Mouse (Mus musculus) c-Kit-negative CD71-positive TER-119-positive erythroid progenitor cells, embryonic 14.5 days (primary cell): Measurements from ENCODE around the gene Fancl.
"Not testable (repeated sequence)": the region's sequence is repeated elsewhere in the genome, so short reads cannot be mapped to it uniquely, and the experiment has no call there.

ENCODE experiments used
- DNase-seq: peaks from one replicate; pipeline ENCODE4 v3.0.0-alpha.2; 2013; ENCODE audit warnings: low read depth, low spot score

Fancl gene

GRCm38 (mm10) chr11:26385971-26386370, at the start of gene Fancl:
Gene Fancl, plus strand, starts transcription at chr11:26386135.
- DNase-seq = no peak

- no peak for DNase-seq
These were observed 49.1 kb upstream of the Fancl start for GRCm38 (mm10) chr11:26336848-26337247.

GRCm38 (mm10) chr11:26370176-26370575, 15.8 kb upstream of the Fancl start:
- not testable (repeated sequence) for DNase-seq

- not testable (repeated sequence) for DNase-seq
These were observed 14.0 kb upstream of the Fancl start for GRCm38 (mm10) chr11:26371980-26372379.

- DNase-seq = no peak
These were observed 11.8 kb upstream of the Fancl start for GRCm38 (mm10) chr11:26374132-26374531.

GRCm38 (mm10) chr11:26378074-26378473, 7.9 kb upstream of the Fancl start:
- DNase-seq = no peak

DNA sequence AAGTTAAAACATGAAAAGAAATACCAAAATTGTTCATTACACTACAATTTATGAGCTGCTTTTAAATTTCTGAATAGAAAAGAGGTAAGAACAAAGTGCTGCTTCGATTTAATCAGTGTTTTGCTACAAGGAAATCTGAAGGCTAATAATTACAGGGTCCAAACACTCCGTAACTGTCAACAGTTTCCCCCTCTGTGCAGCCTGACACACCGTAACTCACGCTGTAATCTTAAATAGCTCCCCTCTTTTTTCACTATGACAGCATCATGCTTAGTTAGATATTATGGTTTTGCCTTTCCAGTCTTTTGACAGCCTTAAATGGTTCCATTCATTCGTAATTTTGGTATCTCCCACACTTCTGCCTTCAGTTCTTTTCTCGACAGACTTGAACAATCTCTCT, 4.4 kb upstream of the Fancl start:
- no peak for DNase-seq

- DNase-seq = no peak
These were observed 743 bp downstream of the Fancl start for GRCm38 (mm10) chr11:26386678-26387077.

GRCm38 (mm10) chr11:26387087-26387611, 1.2 kb downstream of the Fancl start:
- DNase-seq = peak; percentile 95

- DNase-seq = no peak
These were observed 9.6 kb downstream of the Fancl start for GRCm38 (mm10) chr11:26395561-26395960.

DNA sequence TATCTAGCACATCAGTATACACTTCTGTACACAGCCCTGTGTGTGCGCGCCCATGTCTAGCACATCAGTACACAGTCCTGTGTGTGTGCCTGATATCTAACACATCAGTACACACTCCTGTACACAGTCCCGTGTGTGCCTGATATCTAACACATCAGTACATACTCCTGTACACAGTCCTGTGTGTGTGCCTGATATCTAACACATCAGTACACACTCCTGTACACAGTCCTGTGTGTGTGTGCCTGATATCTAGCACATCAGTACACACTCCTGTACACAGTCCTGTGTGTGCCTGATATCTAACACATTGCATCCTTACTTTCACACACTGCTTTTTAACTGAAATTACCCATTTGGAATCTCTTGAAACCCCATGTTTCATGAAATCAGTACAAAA, 27.0 kb downstream of the Fancl start:
- no peak for DNase-seq

- no peak for DNase-seq
These were observed 35.5 kb downstream of the Fancl start for GRCm38 (mm10) chr11:26421472-26421871.

GRCm38 (mm10) chr11:26434229-26434628, 48.3 kb downstream of the Fancl start:
- DNase-seq = no peak

DNA sequence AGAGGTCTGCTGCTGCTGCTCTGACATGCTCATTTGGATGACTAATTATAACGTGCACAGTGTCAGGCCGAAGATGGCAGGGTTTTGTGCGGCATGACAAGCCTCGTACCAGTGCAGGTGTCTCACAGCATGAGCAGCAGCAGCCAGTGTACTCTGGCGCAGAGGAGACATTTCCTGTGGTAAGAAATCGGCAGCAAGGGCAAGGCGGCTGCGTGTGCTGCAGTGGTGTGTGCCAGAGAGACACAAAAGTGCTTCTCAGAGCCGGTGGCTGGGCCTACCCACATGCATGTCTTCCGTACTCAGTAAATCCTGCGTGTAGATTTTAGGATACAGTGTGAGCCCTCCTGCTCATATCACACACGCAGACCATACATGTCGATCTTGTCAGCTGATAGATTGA, 51.9 kb downstream of the Fancl start:
- DNase-seq = no peak

- DNase-seq = no peak
These were observed 55.2 kb downstream of the Fancl start for GRCm38 (mm10) chr11:26441121-26441520.

- DNase-seq = no peak
These were observed 58.4 kb downstream of the Fancl start for GRCm38 (mm10) chr11:26444374-26444773.

GRCm38 (mm10) chr11:26449789-26450188, 63.9 kb downstream of the Fancl start:
- DNase-seq = no peak

DNA sequence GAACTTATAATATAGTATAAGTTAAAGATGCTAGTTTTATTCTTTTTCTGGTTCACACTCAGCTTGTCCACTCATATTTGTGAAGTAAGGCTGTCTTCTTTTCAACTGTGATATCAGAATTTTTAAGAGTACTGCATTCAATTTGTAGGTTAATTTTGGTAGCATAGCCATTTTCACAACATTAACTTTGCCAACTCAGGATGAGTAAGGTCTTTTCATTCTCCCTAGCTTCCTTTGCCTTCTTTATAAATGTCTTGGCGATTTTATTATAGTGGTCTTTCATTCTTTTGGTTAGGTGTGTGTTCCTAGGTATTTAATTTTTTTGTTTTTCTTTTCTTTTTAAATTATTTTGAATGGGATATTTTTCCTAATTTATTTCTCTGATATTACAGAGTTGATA, 64.7 kb downstream of the Fancl start:
- no peak for DNase-seq

GRCm38 (mm10) chr11:26451228-26451627, 65.3 kb downstream of the Fancl start:
- DNase-seq = no peak

DNA sequence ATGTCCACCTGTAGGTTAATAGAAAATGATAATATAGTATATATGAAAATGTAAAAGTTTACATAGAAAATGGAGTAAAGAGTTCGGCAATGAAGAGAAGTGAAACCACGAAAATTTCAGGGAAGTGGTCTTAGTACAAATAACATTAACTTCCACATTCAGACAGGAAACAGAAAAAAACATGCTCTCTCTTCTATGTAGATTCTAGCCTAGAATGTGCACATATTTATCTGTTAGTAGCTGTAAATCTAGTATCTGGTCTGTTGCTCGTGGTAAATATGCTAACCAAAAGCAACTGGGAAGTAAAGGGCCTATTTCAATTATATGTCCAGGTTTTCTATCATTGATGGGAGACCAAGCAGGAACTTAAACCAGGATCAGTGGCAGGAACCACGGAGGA, 66.8 kb downstream of the Fancl start:
- DNase-seq = no peak

- no peak for DNase-seq
These were observed 68.1 kb downstream of the Fancl start for GRCm38 (mm10) chr11:26454081-26454480.

- DNase-seq = no peak
These were observed 91.3 kb downstream of the Fancl start for GRCm38 (mm10) chr11:26477037-26477739.

DNA sequence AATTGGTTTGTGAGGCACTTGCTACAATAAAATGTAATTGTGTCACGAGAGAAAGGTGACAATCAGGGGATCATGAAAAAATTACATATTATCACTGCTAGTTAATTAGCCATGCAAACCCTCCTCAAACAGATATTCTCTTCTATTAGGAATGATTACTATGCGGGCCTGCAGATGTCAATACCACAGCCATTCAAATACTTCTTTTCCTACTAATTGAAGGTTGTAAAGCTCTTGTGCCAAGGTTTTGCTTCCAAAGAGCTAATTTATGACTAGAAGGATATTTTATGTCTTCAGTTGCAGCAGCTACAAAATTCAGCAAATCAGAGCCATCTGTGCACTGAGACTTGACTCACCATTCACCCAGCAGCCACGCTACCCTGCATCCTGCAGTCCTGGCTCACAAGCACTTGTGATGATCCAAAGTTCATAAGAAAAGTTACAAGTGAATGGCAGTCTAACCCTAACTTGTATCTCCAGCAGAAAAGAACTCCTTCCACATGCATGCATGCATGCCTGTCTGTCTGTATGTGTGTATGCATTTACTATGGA, 95.8 kb downstream of the Fancl start:
- no peak for DNase-seq
